Mouse (Mus musculus) E14TG2a.4 (cell line): ENCODE results near the gene Socs5.

Experiments
- CTCF ChIP-seq: conservative IDR thresholded peaks from 2 replicates; pipeline ENCODE4 v1.5.1; 2014; ENCODE audit warnings: low read length
- NANOG ChIP-seq: IDR thresholded peaks from 2 replicates; pipeline ENCODE4 v1.6.1; 2014; ENCODE audit warnings: borderline replicate concordance, low read length, mixed read lengths

GRCm38 (mm10) chr17:87142271-87142670 lies 34.8 kb downstream of the Socs5 start:
- TF ChIP-seq CTCF (no peak), NANOG (no peak)
